Mouse (Mus musculus): ENCODE data around the gene Blcap. TPM values are rescaled to one million over a fixed set of nuclear protein-coding genes. Genes with fewer than 3 reads are reported as not detected.
"Not testable (repeated sequence)": the region's sequence is repeated elsewhere in the genome, so short reads cannot be mapped to it uniquely, and the experiment has no call there.

Gene Blcap
- polyA plus RNA-seq, 1 experiment = 27.1 TPM

DNA sequence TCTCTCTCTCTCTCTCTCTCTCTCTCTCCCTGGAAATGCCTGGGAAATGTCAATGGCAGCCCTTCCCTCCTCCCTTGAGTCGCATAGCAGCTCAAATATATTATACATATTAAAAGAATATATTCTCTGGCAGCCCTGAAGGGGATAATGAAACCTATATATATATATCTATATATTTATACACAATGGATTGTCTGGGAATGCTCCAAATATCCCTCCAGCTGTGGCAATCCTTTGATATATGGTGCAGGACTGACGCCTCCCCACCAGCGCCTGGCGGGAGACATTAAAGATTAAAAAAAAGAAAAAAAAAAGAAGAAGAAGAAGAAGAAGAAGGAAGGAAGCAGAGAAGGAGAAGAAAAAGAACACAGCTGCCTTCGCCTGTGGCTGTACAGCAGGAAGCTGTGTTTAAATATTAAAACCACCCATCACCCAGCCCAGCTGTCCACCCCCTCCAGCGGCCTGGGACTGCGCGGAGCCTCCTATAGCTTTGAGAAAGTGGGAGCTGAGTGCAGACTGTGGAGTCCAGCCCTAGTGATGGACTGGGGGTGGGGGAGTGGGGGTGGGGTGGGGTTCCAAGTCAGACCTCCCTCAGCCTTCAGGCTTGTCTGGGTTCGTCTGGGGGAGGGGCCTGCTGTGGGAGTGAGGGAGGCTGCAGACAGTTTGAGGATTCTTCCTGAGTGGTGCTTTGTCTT, 36.6 kb upstream of the Blcap start:
- no peak overlapping the region for H3K4me2 ChIP-seq (ENCODE audit: low read depth)
- H3ac ChIP-seq (ENCODE audit: control insufficient read depth, insufficient read length) = no peak overlapping the region
- H3K4me3 ChIP-seq = no peak overlapping the region
- TF ChIP-seq TCF3 (IDR thresholded peaks at IDR 0.05; ENCODE audit: insufficient read length, low read depth) = no peak
- TF ChIP-seq POLR2AphosphoS2 (IDR thresholded peaks at IDR 0.05; ENCODE audit: insufficient read length, low read depth) = no peak
- TF ChIP-seq MYOD1 (IDR thresholded peaks at IDR 0.05; ENCODE audit: control insufficient read depth in 1 of 3, insufficient read length in 2 of 3, low read depth in 2 of 3) = no peak
- no peak for TF ChIP-seq MYOG (IDR thresholded peaks at IDR 0.05; ENCODE audit: control insufficient read depth in 1 of 3, insufficient read depth in 1 of 3, insufficient read length in 2 of 3, low read depth in 2 of 3)
- TF ChIP-seq CEBPB (IDR thresholded peaks at IDR 0.05; ENCODE audit: insufficient read depth, poor library complexity, severe bottlenecking) = no peak
- no peak for TF ChIP-seq TCF12 (IDR thresholded peaks at IDR 0.05; ENCODE audit: insufficient read depth, poor library complexity, severe bottlenecking)
- TF ChIP-seq SRF (IDR thresholded peaks at IDR 0.05; ENCODE audit: control insufficient read depth, insufficient read length, low read depth) = no peak
- no peak for TF ChIP-seq REST (IDR thresholded peaks at IDR 0.05; ENCODE audit: insufficient read depth, insufficient read length)
- TF ChIP-seq USF1 (IDR thresholded peaks at IDR 0.05; ENCODE audit: low read depth) = no peak
- no peak for TF ChIP-seq POLR2A (IDR thresholded peaks at IDR 0.05; ENCODE audit: insufficient read length, low read depth)
- peaks cover 22% of the 10 kb centered on the region for H3K27me3 ChIP-seq (ENCODE audit: control insufficient read depth, insufficient read depth, insufficient read length)
- H3K79me2 ChIP-seq (ENCODE audit: control insufficient read depth, insufficient read depth) = no peaks in the 10 kb centered on the region
- H3K36me3 ChIP-seq (ENCODE audit: control insufficient read depth, insufficient read depth) = no peaks in the 10 kb centered on the region

GRCm38 (mm10) chr2:157605025-157605675, 34.1 kb upstream of the Blcap start:
- H3K4me2 ChIP-seq (ENCODE audit: low read depth) = no peak overlapping the region
- no peaks in the 10 kb centered on the region for H3K36me3 ChIP-seq (ENCODE audit: control insufficient read depth, insufficient read depth)
- H3K27me3 ChIP-seq (ENCODE audit: control insufficient read depth, insufficient read depth, insufficient read length) = peaks cover 29% of the 10 kb centered on the region
- no peak for TF ChIP-seq MAX (IDR thresholded peaks at IDR 0.05; ENCODE audit: low read depth)
- TF ChIP-seq E2F4 (IDR thresholded peaks at IDR 0.05; ENCODE audit: insufficient read depth) = no peak
- TF ChIP-seq MYOG (IDR thresholded peaks at IDR 0.05; ENCODE audit: control insufficient read depth in 1 of 3, insufficient read depth in 1 of 3, insufficient read length in 2 of 3, low read depth in 2 of 3) = no peak
- TF ChIP-seq TCF3 (IDR thresholded peaks at IDR 0.05; ENCODE audit: insufficient read length, low read depth) = no peak
- TF ChIP-seq POLR2AphosphoS2 (IDR thresholded peaks at IDR 0.05; ENCODE audit: insufficient read length, low read depth) = no peak
- TF ChIP-seq REST (IDR thresholded peaks at IDR 0.05; ENCODE audit: insufficient read depth, insufficient read length) = no peak
- no peak for TF ChIP-seq MYOD1 (IDR thresholded peaks at IDR 0.05; ENCODE audit: control insufficient read depth in 1 of 3, insufficient read length in 2 of 3, low read depth in 2 of 3)
- TF ChIP-seq TCF12 (IDR thresholded peaks at IDR 0.05; ENCODE audit: insufficient read depth, poor library complexity, severe bottlenecking) = no peak
- TF ChIP-seq USF1 (IDR thresholded peaks at IDR 0.05; ENCODE audit: low read depth) = no peak
- TF ChIP-seq CEBPB (IDR thresholded peaks at IDR 0.05; ENCODE audit: insufficient read depth, poor library complexity, severe bottlenecking) = no peak
- no peak for TF ChIP-seq POLR2A (IDR thresholded peaks at IDR 0.05; ENCODE audit: insufficient read length, low read depth)
- no peak for TF ChIP-seq SRF (IDR thresholded peaks at IDR 0.05; ENCODE audit: control insufficient read depth, insufficient read length, low read depth)
- H3ac ChIP-seq (ENCODE audit: control insufficient read depth, insufficient read length) = no peak overlapping the region
- H3K4me3 ChIP-seq = no peak overlapping the region
- H3K79me2 ChIP-seq (ENCODE audit: control insufficient read depth, insufficient read depth) = no peaks in the 10 kb centered on the region

- Histone ChIP-seq H3K36me3 (ENCODE audit: control insufficient read depth, insufficient read depth) (no peaks in the 10 kb centered on the region), H3K27me3 (ENCODE audit: control insufficient read depth, insufficient read depth, insufficient read length) (peaks cover 31% of the 10 kb centered on the region), H3K4me2 (ENCODE audit: low read depth) (no peak overlapping the region), H3K4me3 (no peak overlapping the region), H3ac (ENCODE audit: control insufficient read depth, insufficient read length) (no peak overlapping the region), H3K79me2 (ENCODE audit: control insufficient read depth, insufficient read depth) (no peaks in the 10 kb centered on the region)
- TF ChIP-seq TCF12 (IDR thresholded peaks at IDR 0.05; ENCODE audit: insufficient read depth, poor library complexity, severe bottlenecking) (no peak), MYOG (IDR thresholded peaks at IDR 0.05; ENCODE audit: control insufficient read depth in 1 of 3, insufficient read depth in 1 of 3, insufficient read length in 2 of 3, low read depth in 2 of 3) (no peak), POLR2AphosphoS2 (IDR thresholded peaks at IDR 0.05; ENCODE audit: insufficient read length, low read depth) (no peak), POLR2A (IDR thresholded peaks at IDR 0.05; ENCODE audit: insufficient read length, low read depth) (no peak)
Measured at GRCm38 (mm10) chr2:157601435-157601839, 30.4 kb upstream of the Blcap start.

DNA sequence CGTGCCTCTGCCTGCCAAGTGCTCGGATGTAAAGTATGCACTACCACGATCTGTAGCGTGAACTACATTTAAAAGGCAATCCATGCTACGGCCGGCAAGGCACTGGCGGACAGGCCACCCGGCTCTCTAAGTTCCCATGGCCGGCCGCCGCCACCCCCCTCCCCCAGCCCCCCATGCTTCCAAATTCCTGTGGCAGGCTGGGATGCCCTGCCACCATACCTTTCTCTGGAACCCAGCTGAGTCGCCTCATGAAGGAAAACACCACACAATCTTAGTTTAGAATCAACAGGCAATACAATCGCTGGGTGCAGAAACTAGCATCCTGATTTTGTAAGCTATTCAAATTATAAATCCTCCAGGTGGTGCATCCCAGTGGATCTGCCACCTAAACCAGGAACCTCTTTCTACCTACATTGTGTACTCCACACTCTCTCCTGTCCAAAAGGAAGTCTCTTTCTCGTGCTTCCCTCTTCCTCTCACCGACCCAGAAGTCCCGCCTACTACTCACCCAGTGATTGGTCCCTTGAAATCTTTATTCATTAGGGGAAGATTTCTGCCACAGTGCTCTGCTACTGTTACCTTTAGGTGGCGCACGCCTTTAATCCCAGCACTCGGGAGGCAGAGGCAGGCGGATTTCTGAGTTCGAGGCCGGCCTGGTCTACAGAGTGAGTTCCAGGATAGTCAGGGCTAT, 25.9 kb upstream of the Blcap start:
- H3K27me3 ChIP-seq (ENCODE audit: control insufficient read depth, insufficient read depth, insufficient read length) = peaks cover 43% of the 10 kb centered on the region
- H3K79me2 ChIP-seq (ENCODE audit: control insufficient read depth, insufficient read depth) = no peaks in the 10 kb centered on the region
- TF ChIP-seq POLR2A (IDR thresholded peaks at IDR 0.05; ENCODE audit: insufficient read length, low read depth) (no peak), MAX (IDR thresholded peaks at IDR 0.05; ENCODE audit: low read depth) (no peak), POLR2AphosphoS2 (IDR thresholded peaks at IDR 0.05; ENCODE audit: insufficient read length, low read depth) (no peak), REST (IDR thresholded peaks at IDR 0.05; ENCODE audit: insufficient read depth, insufficient read length) (no peak), E2F4 (IDR thresholded peaks at IDR 0.05; ENCODE audit: insufficient read depth) (no peak), TCF12 (IDR thresholded peaks at IDR 0.05; ENCODE audit: insufficient read depth, poor library complexity, severe bottlenecking) (no peak), CEBPB (IDR thresholded peaks at IDR 0.05; ENCODE audit: insufficient read depth, poor library complexity, severe bottlenecking) (no peak), SRF (IDR thresholded peaks at IDR 0.05; ENCODE audit: control insufficient read depth, insufficient read length, low read depth) (no peak), MYOD1 (IDR thresholded peaks at IDR 0.05; ENCODE audit: control insufficient read depth in 1 of 3, insufficient read length in 2 of 3, low read depth in 2 of 3) (no peak), TCF3 (IDR thresholded peaks at IDR 0.05; ENCODE audit: insufficient read length, low read depth) (no peak), USF1 (IDR thresholded peaks at IDR 0.05; ENCODE audit: low read depth) (no peak), MYOG (IDR thresholded peaks at IDR 0.05; ENCODE audit: control insufficient read depth in 1 of 3, insufficient read depth in 1 of 3, insufficient read length in 2 of 3, low read depth in 2 of 3) (no peak)
- H3K36me3 ChIP-seq (ENCODE audit: control insufficient read depth, insufficient read depth) = no peaks in the 10 kb centered on the region
- no peak overlapping the region for H3K4me2 ChIP-seq (ENCODE audit: low read depth)
- H3K4me3 ChIP-seq = no peak overlapping the region
- no peak overlapping the region for H3ac ChIP-seq (ENCODE audit: control insufficient read depth, insufficient read length)

DNA sequence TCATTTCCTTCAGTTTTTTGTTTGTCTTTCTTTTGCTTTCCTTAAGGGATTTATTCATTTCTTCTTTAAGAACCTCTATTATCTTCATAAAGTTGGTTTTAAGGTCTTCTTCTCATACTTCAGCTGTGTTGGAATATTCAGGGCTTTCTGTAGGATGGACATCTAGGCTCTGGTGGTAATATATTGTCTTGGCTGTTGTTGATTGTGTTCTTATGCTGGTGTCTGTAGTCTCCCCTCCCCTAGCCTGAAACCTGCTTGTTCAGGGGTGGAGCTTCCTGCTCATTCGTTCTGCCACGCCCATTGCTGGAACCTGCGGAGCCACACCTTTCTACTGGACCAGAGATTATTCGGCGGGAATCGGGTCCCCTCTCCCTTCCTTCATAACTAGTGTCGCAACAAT, 14.3 kb upstream of the Blcap start:
- H3K79me2 ChIP-seq (ENCODE audit: control insufficient read depth, insufficient read depth); H3K4me2 ChIP-seq (ENCODE audit: low read depth); H3K36me3 ChIP-seq (ENCODE audit: control insufficient read depth, insufficient read depth); H3ac ChIP-seq (ENCODE audit: control insufficient read depth, insufficient read length); H3K27me3 ChIP-seq (ENCODE audit: control insufficient read depth, insufficient read depth, insufficient read length); H3K4me3 ChIP-seq: not testable (repeated sequence)
